Mouse (Mus musculus): ENCODE data around the gene Lca5l.

Lca5l gene

DNA sequence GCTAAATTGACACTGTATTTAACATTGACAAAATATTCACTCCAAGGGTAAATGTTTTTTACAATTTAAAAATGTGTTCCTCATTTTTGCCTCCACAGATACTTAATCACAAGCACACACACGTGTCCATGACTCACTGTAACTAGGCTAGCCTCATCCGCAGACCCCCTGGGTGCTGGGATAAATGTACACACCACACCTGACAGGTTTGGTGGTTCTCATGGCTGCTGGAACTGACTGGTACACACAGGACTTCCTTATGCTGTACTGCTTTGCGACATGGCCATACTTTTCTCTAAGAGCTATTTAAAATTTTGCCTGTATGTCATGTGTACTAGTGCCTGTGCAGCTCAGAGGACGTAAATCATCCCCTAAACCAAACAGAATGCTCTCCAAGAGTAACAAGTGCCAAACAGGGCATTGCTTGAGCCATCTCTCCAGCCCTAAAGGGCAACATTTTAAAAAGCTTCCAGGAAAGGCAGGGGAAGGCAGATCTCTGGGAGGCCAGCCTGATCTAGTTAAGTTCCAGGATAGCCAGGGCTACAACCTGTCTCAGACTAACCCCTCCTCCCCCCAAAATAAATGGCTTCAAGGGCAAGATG, 71.9 kb downstream of the Lca5l start:
- in situ Hi-C loops (cut with MboI, MseI) = no loop called here

GRCm38 (mm10) chr16:96114729-96115128, 77.3 kb downstream of the Lca5l start:
- in situ Hi-C loops (cut with MboI, MseI) = no loop called here

- in situ Hi-C loops (cut with MboI, MseI) = no loop called here
Measured at GRCm38 (mm10) chr16:96112769-96113168, 79.3 kb downstream of the Lca5l start.

DNA sequence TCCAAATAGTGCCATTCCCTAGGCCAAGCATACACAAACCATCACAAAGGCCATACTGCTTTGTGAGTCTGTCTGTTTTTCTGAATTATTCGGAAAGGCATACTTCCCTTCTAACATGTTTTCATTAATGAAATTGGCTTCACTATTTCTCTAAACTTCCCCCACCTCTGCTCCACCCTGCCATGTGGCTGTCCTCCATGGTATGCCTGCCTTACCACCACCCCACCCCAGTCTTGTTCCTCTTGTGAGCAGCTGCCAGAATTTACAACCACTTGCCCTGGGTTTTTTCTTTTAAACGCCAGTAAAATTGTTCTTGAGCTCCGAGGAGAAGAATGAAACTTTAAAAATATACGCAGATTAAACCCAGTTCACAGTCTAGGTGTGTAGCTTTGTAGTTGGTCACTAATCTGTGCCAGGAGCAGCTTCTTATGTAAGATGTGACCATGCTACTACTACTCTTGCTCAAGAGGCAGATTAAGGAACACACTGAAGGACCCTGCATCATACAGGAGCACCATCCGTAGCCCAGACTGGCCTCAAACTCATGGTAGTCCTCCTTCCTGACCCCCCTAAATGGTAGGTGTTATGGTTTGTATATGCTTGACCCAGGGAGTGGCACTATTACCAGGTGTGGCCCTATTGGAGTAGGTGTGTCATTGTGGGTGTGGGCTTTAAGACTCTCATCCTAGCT, 81.3 kb downstream of the Lca5l start:
- in situ Hi-C loops (cut with MboI, MseI) = no loop called here

- in situ Hi-C loops (cut with MboI, MseI) = no loop called here
Measured at GRCm38 (mm10) chr16:96109673-96110072, 82.4 kb downstream of the Lca5l start.
